Mouse (Mus musculus) lung, embryonic 16.5 days (tissue): Measurements from ENCODE around the gene Prkn. TPM values are rescaled to one million over a fixed set of nuclear protein-coding genes. Genes with fewer than 3 reads are reported as not detected.
A peak's percentile ranks its signal among the peaks of the same experiment; 100 is the strongest.

ENCODE experiments used
- ATAC-seq: fragments of 200-750 bp; cut with Nextera tagmentation; 2 replicates; pipeline ENCODE4 v1.8.0; 2017; ENCODE audit warnings: low read depth, mild to moderate bottlenecking, moderate library complexity
- H3K27ac ChIP-seq: fragments of 300-500 bp; sonication (generic); 2 replicates; pipeline ENCODE4 v1.5.1; 2014; ENCODE audit warnings: mild to moderate bottlenecking, control low read depth, low read length
- H3K27me3 ChIP-seq: fragments of 300-500 bp; sonication (generic); 2 replicates; pipeline ENCODE4 v1.6.1; 2014; ENCODE audit warnings: low read depth, low read length, mixed read lengths; ENCODE audit not compliant: control insufficient read depth, insufficient read depth
- H3K36me3 ChIP-seq: fragments of 300-500 bp; sonication (generic); 2 replicates; pipeline ENCODE4 v1.6.1; 2014; ENCODE audit warnings: low read length; ENCODE audit not compliant: control insufficient read depth, insufficient read depth
- H3K4me1 ChIP-seq: fragments of 300-500 bp; sonication (generic); replicated peaks from 2 replicates; pipeline ENCODE4 v1.6.1; 2014; ENCODE audit warnings: low read length, mixed read lengths; ENCODE audit not compliant: control insufficient read depth, insufficient read depth
- H3K4me2 ChIP-seq: fragments of 300-500 bp; sonication (generic); 2 replicates; pipeline ENCODE4 v1.6.1; 2014; ENCODE audit warnings: low read depth, low read length, control low read depth
- H3K4me3 ChIP-seq: fragments of 300-500 bp; sonication (generic); 2 replicates; pipeline ENCODE4 v1.5.1; 2014; ENCODE audit warnings: mild to moderate bottlenecking, low read length, control low read depth
- H3K9ac ChIP-seq: fragments of 300-500 bp; sonication (generic); 2 replicates; pipeline ENCODE4 v1.6.1; 2014; ENCODE audit warnings: low read length, control low read depth
- H3K9me3 ChIP-seq: fragments of 300-500 bp; sonication (generic); 2 replicates; pipeline ENCODE4 v1.6.1; 2016; ENCODE audit warnings: low read length; ENCODE audit not compliant: control insufficient read depth
- WGBS: fragments of 180-500 bp; shearing (Covaris S2); extraction: QIAGEN DNeasy Blood & Tissue Kit; methylation state at CpG from one replicate; pipeline ENCODE4 v1.1.7; 2014; 5-methylcytosine and 5-hydroxymethylcytosine counted together
- polyA plus RNA-seq: library from polyadenylated mRNA; unstranded; fragments of >200 nt; fragmentation: Nextera tagmentation; extraction: Ambion mirVana; gene quantifications from 2 replicates; pipeline ENCODE4 v1.2.1, GENCODE M21; 2015

Prkn gene
- polyA plus RNA-seq: 1.8 and 3.4 TPM in 2 replicates

DNA sequence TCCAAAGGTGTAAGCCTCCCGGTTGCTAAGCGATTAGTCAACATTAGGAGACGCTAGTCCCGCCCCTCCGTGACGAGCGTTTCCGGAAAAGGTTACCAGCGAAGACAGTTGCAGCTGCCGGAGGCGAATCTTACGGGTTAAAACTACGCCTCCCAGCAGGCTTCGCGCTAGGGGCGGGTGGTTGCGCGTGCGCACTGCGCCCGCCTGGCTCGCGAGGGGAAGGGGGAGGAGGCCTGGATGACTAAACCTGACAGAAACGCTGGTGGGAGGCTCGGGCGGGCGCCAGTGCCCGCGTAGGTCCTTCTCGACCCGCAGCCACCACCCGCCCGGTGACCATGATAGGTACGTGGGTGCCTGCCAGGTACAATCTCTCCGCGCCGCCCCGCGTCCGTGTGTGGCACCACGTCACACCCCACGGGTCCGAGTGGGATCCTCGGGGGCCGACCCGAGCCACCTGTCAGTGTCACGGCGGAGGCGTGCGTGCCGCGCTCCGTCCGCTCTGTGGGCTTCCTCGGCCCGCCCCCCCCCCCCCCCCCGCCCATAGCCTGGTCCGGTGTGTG lies at the start of gene Prkn, which contains the start of gene Pacrg:
Gene Prkn, plus strand, starts transcription at position 237 of the 560 bp plus-strand sequence.
Gene Pacrg, minus strand, starts transcription at position 164 of the 560 bp plus-strand sequence.
- Histone ChIP-seq H3K9me3 (no peaks in the 10 kb centered on the region), H3K9ac (peak within 1 kb of the TSS; percentile 80), H3K36me3 (no peaks in the 10 kb centered on the region), H3K4me1 (peaks cover 3% of the 10 kb centered on the region; the same call in 1 of the 2 replicates), H3K4me2 (peak within 1 kb of the TSS; percentile 87), H3K4me3 (peak within 1 kb of the TSS; percentile 82), H3K27me3 (no peaks in the 10 kb centered on the region), H3K27ac (no peak within 1 kb of the TSS; the same call in 1 of the 2 replicates)
- 0% methylated on average over 39 of the region's 58 CpGs for WGBS
- peak; percentile 96 for ATAC-seq

GRCm38 (mm10) chr17:10791661-10792060 lies 48.5 kb upstream of the Prkn start:
- no peaks in the 10 kb centered on the region for H3K27me3 ChIP-seq
- H3K9me3 ChIP-seq: no peaks in the 10 kb centered on the region
- H3K27ac ChIP-seq: no peak overlapping the region
- no peak overlapping the region for H3K4me2 ChIP-seq
- H3K4me1 ChIP-seq: peaks cover 4% of the 10 kb centered on the region
- WGBS: 27% methylated on average over 3 of the region's 3 CpGs
- ATAC-seq: no peak
- H3K4me3 ChIP-seq: no peak overlapping the region
- H3K36me3 ChIP-seq: no peaks in the 10 kb centered on the region
- H3K9ac ChIP-seq: no peak overlapping the region

DNA sequence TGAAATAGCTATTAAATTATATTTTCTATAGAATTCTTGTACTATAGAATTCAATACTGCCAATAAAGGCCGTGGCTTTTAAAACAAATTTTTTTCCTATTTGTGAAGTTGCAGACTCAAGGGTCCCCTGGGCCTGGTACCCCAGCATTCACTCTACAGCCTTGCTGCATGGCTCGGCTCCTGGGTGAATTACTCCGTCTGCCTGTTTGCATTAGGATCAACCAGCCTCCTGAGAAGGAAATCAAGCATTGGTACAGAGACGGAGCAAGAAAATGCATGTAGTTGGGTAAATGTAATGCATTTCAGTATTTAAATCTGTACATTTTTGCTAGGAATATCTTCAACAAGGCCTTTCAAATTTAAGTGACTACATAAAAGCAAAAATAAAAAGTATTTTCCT lies 33.5 kb upstream of the Prkn start:
- H3K27ac ChIP-seq: no peak overlapping the region
- no peaks in the 10 kb centered on the region for H3K4me1 ChIP-seq
- H3K36me3 ChIP-seq: no peaks in the 10 kb centered on the region
- no peak overlapping the region for H3K9ac ChIP-seq
- no peaks in the 10 kb centered on the region for H3K9me3 ChIP-seq
- H3K4me3 ChIP-seq: no peak overlapping the region
- 78% methylated on average over 4 of the region's 4 CpGs for WGBS
- ATAC-seq: no peak
- no peaks in the 10 kb centered on the region for H3K27me3 ChIP-seq
- H3K4me2 ChIP-seq: no peak overlapping the region

DNA sequence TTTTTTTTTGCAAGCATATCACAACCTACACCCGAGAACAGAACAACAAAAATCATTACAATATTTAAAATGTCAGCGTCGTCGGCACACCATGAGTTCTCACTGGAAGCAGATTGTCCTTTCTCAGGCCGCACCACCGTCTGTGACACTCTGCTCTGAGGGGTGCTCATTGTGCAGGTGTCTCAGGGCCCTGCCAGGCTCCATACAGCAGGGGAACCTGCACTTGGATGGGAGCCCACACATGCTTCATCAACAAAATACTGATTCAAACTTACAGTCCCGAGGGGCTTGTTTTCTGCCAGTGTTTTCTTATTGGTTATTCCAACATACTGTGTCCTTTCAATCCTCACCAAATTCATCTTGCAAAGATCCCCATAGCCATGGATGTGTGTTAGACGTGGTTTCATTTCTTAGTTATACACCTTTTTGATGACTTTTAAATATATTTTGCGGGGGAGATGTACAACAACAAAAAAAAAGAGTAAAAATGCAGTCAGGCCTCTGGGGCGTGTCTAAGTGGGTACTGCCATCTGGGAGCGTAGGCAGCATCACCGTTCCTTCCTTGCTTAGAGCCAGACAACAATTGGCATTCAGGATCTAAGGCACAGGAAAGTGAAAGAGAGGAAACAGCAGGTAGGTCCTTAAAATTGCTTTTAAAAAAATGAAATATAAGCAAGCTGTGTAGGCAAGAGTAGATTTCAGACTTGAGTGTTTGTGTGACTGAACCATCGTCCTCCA lies 32.8 kb upstream of the Prkn start:
- Histone ChIP-seq H3K27me3 (no peaks in the 10 kb centered on the region), H3K27ac (no peak overlapping the region), H3K9ac (no peak overlapping the region), H3K4me1 (no peaks in the 10 kb centered on the region), H3K9me3 (no peaks in the 10 kb centered on the region), H3K4me2 (no peak overlapping the region), H3K4me3 (no peak overlapping the region), H3K36me3 (no peaks in the 10 kb centered on the region)
- ATAC-seq: no peak
- 77% methylated on average over 13 of the region's 13 CpGs for WGBS

DNA sequence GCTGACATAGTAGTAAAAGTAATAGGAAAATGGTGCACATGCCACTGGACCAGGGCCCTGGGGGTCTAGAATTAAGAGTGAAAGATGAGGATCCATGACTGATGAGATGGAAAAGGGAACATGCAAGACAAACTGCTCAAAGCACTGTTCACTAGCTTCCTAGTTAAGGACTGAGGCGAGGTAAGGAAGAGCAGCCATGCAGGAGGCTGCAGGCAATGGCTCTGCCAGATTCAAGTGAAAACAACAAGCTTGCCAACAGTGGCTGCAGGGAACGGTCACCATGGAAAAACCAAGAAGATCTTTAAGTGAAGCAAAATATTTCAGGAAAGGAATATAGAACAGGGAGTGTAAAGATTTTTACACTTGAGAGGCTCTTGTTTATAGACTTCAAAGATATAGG lies 31.6 kb upstream of the Prkn start:
- Histone ChIP-seq H3K9ac (no peak overlapping the region), H3K36me3 (no peaks in the 10 kb centered on the region), H3K4me2 (no peak overlapping the region), H3K27ac (no peak overlapping the region), H3K9me3 (no peaks in the 10 kb centered on the region), H3K4me3 (no peak overlapping the region), H3K27me3 (no peaks in the 10 kb centered on the region), H3K4me1 (no peaks in the 10 kb centered on the region)
- no peak for ATAC-seq
- 65% methylated on average over 2 of the region's 2 CpGs for WGBS

- H3K4me3 ChIP-seq: no peak overlapping the region
- H3K9ac ChIP-seq: no peak overlapping the region
- H3K36me3 ChIP-seq: no peaks in the 10 kb centered on the region
- 75% methylated on average over 4 of the region's 4 CpGs for WGBS
- no peaks in the 10 kb centered on the region for H3K27me3 ChIP-seq
- no peaks in the 10 kb centered on the region for H3K9me3 ChIP-seq
- no peaks in the 10 kb centered on the region for H3K4me1 ChIP-seq
- H3K27ac ChIP-seq: no peak overlapping the region
- no peak for ATAC-seq
- no peak overlapping the region for H3K4me2 ChIP-seq
Measured at GRCm38 (mm10) chr17:10818971-10819370, 21.2 kb upstream of the Prkn start.

DNA sequence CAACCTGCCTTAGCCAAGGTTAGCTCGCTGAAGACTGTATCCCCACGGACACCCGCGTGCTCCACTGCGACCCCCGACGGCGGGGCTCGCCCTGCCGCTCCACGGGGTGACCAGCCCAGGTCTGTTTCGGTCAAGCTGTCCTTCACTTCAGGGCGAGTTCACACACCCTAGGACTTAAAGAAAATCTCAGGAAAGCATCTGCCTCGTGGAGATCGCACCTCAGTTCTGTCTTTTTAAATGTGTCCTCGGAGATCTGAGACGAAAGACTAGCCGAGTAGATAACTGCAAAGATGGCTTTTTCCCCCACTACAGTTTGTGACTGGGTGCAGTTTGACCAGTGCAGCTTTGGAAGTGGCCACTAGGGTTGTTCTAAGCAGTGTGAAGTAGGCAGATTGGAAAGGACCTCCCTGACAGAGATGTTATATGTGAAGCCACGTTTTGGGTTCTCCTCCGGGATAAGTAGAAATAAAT lies 582 bp downstream of the Prkn start:
- peak; percentile 65 for ATAC-seq
- Histone ChIP-seq H3K4me1 (peaks cover 3% of the 10 kb centered on the region; the same call in 1 of the 2 replicates), H3K9me3 (no peaks in the 10 kb centered on the region), H3K9ac (peak overlapping the region; percentile 80), H3K27me3 (no peaks in the 10 kb centered on the region), H3K27ac (no peak overlapping the region), H3K4me2 (peak overlapping the region; percentile 87), H3K36me3 (no peaks in the 10 kb centered on the region), H3K4me3 (peak overlapping the region; percentile 82)
- 2% methylated on average over 20 of the region's 20 CpGs for WGBS

GRCm38 (mm10) chr17:10854207-10854606 lies 14.0 kb downstream of the Prkn start:
- Histone ChIP-seq H3K27ac (no peak overlapping the region), H3K4me1 (no peaks in the 10 kb centered on the region), H3K4me2 (no peak overlapping the region), H3K4me3 (no peak overlapping the region), H3K9me3 (no peaks in the 10 kb centered on the region), H3K36me3 (no peaks in the 10 kb centered on the region), H3K27me3 (no peaks in the 10 kb centered on the region), H3K9ac (no peak overlapping the region)
- ATAC-seq: no peak
- 74% methylated on average over 3 of the region's 3 CpGs for WGBS
